Mouse (Mus musculus) forebrain, embryonic 16.5 days (tissue): ENCODE measurements around the gene Cd19. TPM values are rescaled to one million over a fixed set of nuclear protein-coding genes. Genes with fewer than 3 reads are reported as not detected.

Source experiments
- ATAC-seq: fragments of 200-750 bp; cut with Nextera tagmentation; 2 replicates; pipeline ENCODE4 v1.8.0; 2017; ENCODE audit warnings: mild to moderate bottlenecking, moderate library complexity
- H3K27ac ChIP-seq: fragments of 300-500 bp; sonication (generic); 2 replicates; pipeline ENCODE4 v1.5.1; 2014; ENCODE audit warnings: low read length, control low read depth
- H3K27me3 ChIP-seq: fragments of 300-500 bp; sonication (generic); replicated peaks from 2 replicates; pipeline ENCODE4 v1.6.1; 2014; ENCODE audit warnings: low read length; ENCODE audit not compliant: control insufficient read depth, insufficient read depth
- H3K36me3 ChIP-seq: fragments of 300-500 bp; sonication (generic); 2 replicates; pipeline ENCODE4 v1.6.1; 2014; ENCODE audit not compliant: control insufficient read depth, insufficient read depth
- H3K4me1 ChIP-seq: fragments of 300-500 bp; sonication (generic); replicated peaks from 2 replicates; pipeline ENCODE4 v1.6.1; 2014; ENCODE audit warnings: low read length; ENCODE audit not compliant: control insufficient read depth, insufficient read depth
- H3K4me2 ChIP-seq: fragments of 300-500 bp; sonication (generic); 2 replicates; pipeline ENCODE4 v1.6.1; 2014; ENCODE audit warnings: mild to moderate bottlenecking, low read length, control low read depth
- H3K4me3 ChIP-seq: fragments of 300-500 bp; sonication (generic); replicated peaks from 2 replicates; pipeline ENCODE4 v1.5.1; 2014; ENCODE audit warnings: mild to moderate bottlenecking, low read length, control low read depth
- H3K9ac ChIP-seq: fragments of 300-500 bp; sonication (generic); replicated peaks from 2 replicates; pipeline ENCODE4 v1.6.1; 2014; ENCODE audit warnings: low read depth, low read length, control low read depth
- H3K9me3 ChIP-seq: fragments of 300-500 bp; sonication (generic); 2 replicates; pipeline ENCODE4 v1.6.1; 2016; ENCODE audit warnings: low read length; ENCODE audit not compliant: control insufficient read depth
- WGBS: fragments of 180-500 bp; shearing (Covaris S2); extraction: QIAGEN DNeasy Blood & Tissue Kit; methylation state at CpG from one replicate; pipeline ENCODE4 v1.1.7; 2014; 5-methylcytosine and 5-hydroxymethylcytosine counted together
- polyA plus RNA-seq: library from polyadenylated mRNA; unstranded; fragments of >200 nt; fragmentation: Nextera tagmentation; extraction: Ambion mirVana; gene quantifications from 2 replicates; pipeline ENCODE4 v1.2.1, GENCODE M21; 2015

The Cd19 gene
- polyA plus RNA-seq, 1 experiment from 2014 or later, result not detected

- WGBS, result 82% methylated on average over 2 of the region's 2 CpGs
Observed at GRCm38 (mm10) chr7:126455242-126455641, 40.6 kb upstream of the Cd19 start.

GRCm38 (mm10) chr7:126453861-126454260, 39.2 kb upstream of the Cd19 start:
- H3K27ac ChIP-seq, result no peak overlapping the region
- no peak overlapping the region for H3K4me2 ChIP-seq
- no peak for ATAC-seq
- no peak overlapping the region for H3K9ac ChIP-seq
- H3K9me3 ChIP-seq, result no peaks in the 10 kb centered on the region
- H3K4me3 ChIP-seq, result no peak overlapping the region
- no peaks in the 10 kb centered on the region for H3K27me3 ChIP-seq
- H3K4me1 ChIP-seq, result no peaks in the 10 kb centered on the region
- no peaks in the 10 kb centered on the region for H3K36me3 ChIP-seq
- 78% methylated on average over 7 of the region's 7 CpGs for WGBS

More at GRCm38 (mm10) chr7:126455242-126455641, 40.6 kb upstream of the Cd19 start:
- H3K9ac ChIP-seq, result no peak overlapping the region
- H3K4me2 ChIP-seq, result no peak overlapping the region
- no peak overlapping the region for H3K4me3 ChIP-seq
- H3K27ac ChIP-seq, result no peak overlapping the region
- ATAC-seq, result no peak
- H3K36me3 ChIP-seq, result no peaks in the 10 kb centered on the region
- H3K9me3 ChIP-seq, result no peaks in the 10 kb centered on the region
- H3K27me3 ChIP-seq, result no peaks in the 10 kb centered on the region
- H3K4me1 ChIP-seq, result no peaks in the 10 kb centered on the region

- Histone ChIP-seq H3K27ac (no peak overlapping the region), H3K4me1 (no peaks in the 10 kb centered on the region), H3K36me3 (no peaks in the 10 kb centered on the region), H3K9ac (no peak overlapping the region), H3K4me3 (no peak overlapping the region), H3K4me2 (no peak overlapping the region), H3K27me3 (no peaks in the 10 kb centered on the region), H3K9me3 (no peaks in the 10 kb centered on the region)
- ATAC-seq, result no peak
- WGBS, result 90% methylated on average over 3 of the region's 3 CpGs
Observed at GRCm38 (mm10) chr7:126452244-126452643, 37.6 kb upstream of the Cd19 start.

GRCm38 (mm10) chr7:126450641-126451040, 36.0 kb upstream of the Cd19 start:
- no peak overlapping the region for H3K4me2 ChIP-seq
- WGBS, result 91% methylated on average over 6 of the region's 6 CpGs
- H3K4me1 ChIP-seq, result no peaks in the 10 kb centered on the region
- no peak overlapping the region for H3K4me3 ChIP-seq
- H3K27ac ChIP-seq, result no peak overlapping the region
- no peaks in the 10 kb centered on the region for H3K9me3 ChIP-seq
- H3K9ac ChIP-seq, result no peak overlapping the region
- no peaks in the 10 kb centered on the region for H3K27me3 ChIP-seq
- ATAC-seq, result no peak
- peaks cover 2% of the 10 kb centered on the region; the same call in 1 of the 2 replicates for H3K36me3 ChIP-seq

- no peak overlapping the region for H3K4me3 ChIP-seq
- H3K27ac ChIP-seq, result no peak overlapping the region
- H3K4me2 ChIP-seq, result no peak overlapping the region
- H3K9ac ChIP-seq, result no peak overlapping the region
- H3K4me1 ChIP-seq, result no peaks in the 10 kb centered on the region
- H3K36me3 ChIP-seq, result peaks cover 3% of the 10 kb centered on the region; the same call in 1 of the 2 replicates
- 93% methylated on average over 18 of the region's 18 CpGs for WGBS
- no peaks in the 10 kb centered on the region for H3K27me3 ChIP-seq
- H3K9me3 ChIP-seq, result no peaks in the 10 kb centered on the region
- ATAC-seq, result no peak
Observed at GRCm38 (mm10) chr7:126449991-126450390, 35.3 kb upstream of the Cd19 start.

- Histone ChIP-seq H3K27ac (no peak overlapping the region), H3K4me1 (no peaks in the 10 kb centered on the region), H3K4me3 (no peak overlapping the region), H3K36me3 (peaks cover 9% of the 10 kb centered on the region), H3K9me3 (no peaks in the 10 kb centered on the region), H3K4me2 (no peak overlapping the region), H3K27me3 (no peaks in the 10 kb centered on the region), H3K9ac (no peak overlapping the region)
- WGBS, result 89% methylated on average over 19 of the region's 19 CpGs
- no peak for ATAC-seq
Observed at GRCm38 (mm10) chr7:126448481-126448880, 33.8 kb upstream of the Cd19 start.

GRCm38 (mm10) chr7:126446217-126446616, 31.5 kb upstream of the Cd19 start:
- Histone ChIP-seq H3K9me3 (no peaks in the 10 kb centered on the region), H3K27me3 (no peaks in the 10 kb centered on the region), H3K4me3 (no peak overlapping the region), H3K9ac (no peak overlapping the region), H3K36me3 (peaks cover 12% of the 10 kb centered on the region), H3K4me2 (no peak overlapping the region), H3K4me1 (no peaks in the 10 kb centered on the region), H3K27ac (no peak overlapping the region)
- 91% methylated on average over 21 of the region's 21 CpGs for WGBS
- ATAC-seq, result no peak

GRCm38 (mm10) chr7:126445104-126445815, 30.6 kb upstream of the Cd19 start:
- H3K9ac ChIP-seq, result no peak overlapping the region
- no peaks in the 10 kb centered on the region for H3K27me3 ChIP-seq
- no peak for ATAC-seq
- H3K4me3 ChIP-seq, result no peak overlapping the region
- peaks cover 12% of the 10 kb centered on the region for H3K36me3 ChIP-seq
- WGBS, result 95% methylated on average over 15 of the region's 15 CpGs
- H3K4me2 ChIP-seq, result no peak overlapping the region
- no peak overlapping the region for H3K27ac ChIP-seq
- no peaks in the 10 kb centered on the region for H3K4me1 ChIP-seq
- no peaks in the 10 kb centered on the region for H3K9me3 ChIP-seq

GRCm38 (mm10) chr7:126444536-126444935, 29.8 kb upstream of the Cd19 start:
- H3K4me3 ChIP-seq, result no peak overlapping the region

GRCm38 (mm10) chr7:126443997-126444396, 29.3 kb upstream of the Cd19 start:
- Histone ChIP-seq H3K4me2 (no peak overlapping the region), H3K27me3 (no peaks in the 10 kb centered on the region), H3K27ac (no peak overlapping the region), H3K9me3 (no peaks in the 10 kb centered on the region), H3K36me3 (peaks cover 12% of the 10 kb centered on the region), H3K9ac (no peak overlapping the region), H3K4me1 (no peaks in the 10 kb centered on the region), H3K4me3 (no peak overlapping the region)
- no peak for ATAC-seq
- 93% methylated on average over 10 of the region's 10 CpGs for WGBS

More at GRCm38 (mm10) chr7:126444536-126444935, 29.8 kb upstream of the Cd19 start:
- Histone ChIP-seq H3K9me3 (no peaks in the 10 kb centered on the region), H3K9ac (no peak overlapping the region), H3K27ac (no peak overlapping the region), H3K36me3 (peaks cover 12% of the 10 kb centered on the region), H3K4me1 (no peaks in the 10 kb centered on the region), H3K4me2 (no peak overlapping the region), H3K27me3 (no peaks in the 10 kb centered on the region)
- no peak for ATAC-seq
- 93% methylated on average over 9 of the region's 9 CpGs for WGBS
